In genomic region chr8:70414310-70414946, GRCm38 (mm10) we compare ENCODE assay signal across 20 mouse cellular contexts. TPM values are rescaled to one million over a fixed set of nuclear protein-coding genes. Genes with fewer than 3 reads are reported as not detected.
DNase-seq lines count a peak whose midpoint lies in the region; ATAC-seq and TF ChIP-seq lines count a peak whose summit lies in the region.
"Had no signal": no experiment of that assay in that cellular context is flagged by ENCODE, and none has a peak within 500 bp of the region (broad histone marks: within the 10 kb centered on the region; RNA-seq: fewer than 3 reads in every experiment).

No protein-coding gene starts in this region.

- no peak for DNase-seq in heart, postnatal 4 days
- no peak for DNase-seq in midbrain, embryonic 14.5 days
- DNase-seq in gastrocnemius, postnatal 36 days, result no peak
- DNase-seq in left cerebral cortex, postnatal 10 days (ENCODE audit: extremely low spot score in 1 of 2, low spot score in 2 of 2), result no peak
- DNase-seq: cerebellum, adult 2 months; cerebellum, postnatal 25 days; embryo, embryonic 11 days; forebrain, postnatal 0 days; gastrocnemius, postnatal 14 days; kidney, adult 18-20 months; kidney, postnatal 4 days; lung, adult 2 months had no signal

- 78% methylated on average over 6 of the region's 6 CpGs for WGBS in heart, embryonic 13.5 days
- 64% methylated on average over 6 of the region's 6 CpGs for WGBS in liver, embryonic 15.5 days (ENCODE audit: insufficient replicate concordance)
- WGBS in midbrain, embryonic 14.5 days, result 88% methylated on average over 6 of the region's 6 CpGs

- TF ChIP-seq POLR2A in bone marrow macrophage, adult 2 months (IDR thresholded peaks at IDR 0.05; ENCODE audit: borderline replicate concordance, low read depth, low read length), result no peak

- H3K36me3 ChIP-seq in heart, embryonic 13.5 days, result peaks cover 10% of the 10 kb centered on the region; the same call in 1 of the 2 replicates
- H3K36me3 ChIP-seq in liver, embryonic 15.5 days (replicated peaks), result no peaks in the 10 kb centered on the region
- H3K36me3 ChIP-seq in midbrain, embryonic 14.5 days (ENCODE audit: control insufficient read depth, insufficient read depth, low read length), result peaks cover 7% of the 10 kb centered on the region

- no peaks in the 10 kb centered on the region; the same call in 1 of the 2 replicates for H3K27me3 ChIP-seq in heart, embryonic 13.5 days (replicated peaks)
- no peaks in the 10 kb centered on the region for H3K27me3 ChIP-seq in liver, embryonic 15.5 days
- H3K27me3 ChIP-seq in midbrain, embryonic 14.5 days (ENCODE audit: control insufficient read depth, insufficient read depth, low read length), result no peaks in the 10 kb centered on the region
- H3K27me3 ChIP-seq: embryonic facial prominence, embryonic 13.5 days; hindbrain, embryonic 12.5 days; Patski had no signal

- H3K4me2 ChIP-seq in heart, embryonic 13.5 days, result peak overlapping the region; percentile 30; the same call in 1 of the 2 replicates
- peak overlapping the region; percentile 54 for H3K4me2 ChIP-seq in liver, embryonic 15.5 days
- H3K4me2 ChIP-seq in midbrain, embryonic 14.5 days (ENCODE audit: low read length), result no peak overlapping the region
- H3K4me2 ChIP-seq: embryonic facial prominence, embryonic 13.5 days; hindbrain, embryonic 12.5 days; limb, embryonic 12.5 days had no signal

- H3K4me3 ChIP-seq in heart, embryonic 13.5 days, result no peak overlapping the region
- no peak overlapping the region for H3K4me3 ChIP-seq in bone marrow macrophage, adult 2 months (ENCODE audit: insufficient read depth, low read length)
- H3K4me3 ChIP-seq in liver, embryonic 15.5 days (replicated peaks), result peak overlapping the region; percentile 32
- H3K4me3 ChIP-seq in midbrain, embryonic 14.5 days (replicated peaks; ENCODE audit: low read depth, low read length), result no peak overlapping the region
- H3K4me3 ChIP-seq: embryonic facial prominence, embryonic 13.5 days; hindbrain, embryonic 12.5 days; limb, embryonic 12.5 days had no signal

- peak overlapping the region; percentile 46; the same call in 1 of the 2 replicates for H3K27ac ChIP-seq in heart, embryonic 13.5 days (replicated peaks)
- peak overlapping the region; percentile 38 for H3K27ac ChIP-seq in bone marrow macrophage, adult 2 months (ENCODE audit: insufficient read depth, low read depth, low read length)
- peak overlapping the region; percentile 90 for H3K27ac ChIP-seq in liver, embryonic 15.5 days (replicated peaks)
- no peak overlapping the region for H3K27ac ChIP-seq in midbrain, embryonic 14.5 days (replicated peaks; ENCODE audit: low read depth, low read length)
- H3K27ac ChIP-seq: embryonic facial prominence, embryonic 13.5 days; hindbrain, embryonic 12.5 days; limb, embryonic 12.5 days had no signal

- H3K9me3 ChIP-seq in heart, embryonic 13.5 days, result no peaks in the 10 kb centered on the region
- no peaks in the 10 kb centered on the region for H3K9me3 ChIP-seq in liver, embryonic 15.5 days (replicated peaks)
- no peaks in the 10 kb centered on the region for H3K9me3 ChIP-seq in midbrain, embryonic 14.5 days (ENCODE audit: control insufficient read depth, low read length)
- H3K9me3 ChIP-seq: embryonic facial prominence, embryonic 13.5 days; hindbrain, embryonic 12.5 days; limb, embryonic 12.5 days had no signal

- no peak for TF ChIP-seq CTCF in bone marrow macrophage, adult 2 months (IDR thresholded peaks at IDR 0.05; ENCODE audit: low read depth, low read length)

- H3K4me1 ChIP-seq in heart, embryonic 13.5 days, result peaks cover 42% of the 10 kb centered on the region
- peaks cover 14% of the 10 kb centered on the region for H3K4me1 ChIP-seq in bone marrow macrophage, adult 2 months (ENCODE audit: control insufficient read depth, insufficient read depth, low read length)
- H3K4me1 ChIP-seq in liver, embryonic 15.5 days (replicated peaks), result peaks cover 75% of the 10 kb centered on the region
- peaks cover 15% of the 10 kb centered on the region for H3K4me1 ChIP-seq in midbrain, embryonic 14.5 days (ENCODE audit: control insufficient read depth, insufficient read depth, low read length)

- ATAC-seq in heart, embryonic 13.5 days (ENCODE audit: extremely low read depth, insufficient number of reproducible peaks, low FRiP score, low TSS enrichment), result peak; percentile 51; the same call in 1 of the 2 replicates
- peak; percentile 30; the same call in 1 of the 2 replicates for ATAC-seq in granulocyte monocyte progenitor cell, adult 5-6 weeks (replicated peaks; ENCODE audit: poor library complexity, severe bottlenecking)
- peak; percentile 70 for ATAC-seq in liver, embryonic 15.5 days (ENCODE audit: insufficient read depth)
- ATAC-seq in midbrain, embryonic 14.5 days (ENCODE audit: low FRiP score, low TSS enrichment), result no peak
- ATAC-seq: forebrain, postnatal 0 days; Patski had no signal

- H3K9ac ChIP-seq in heart, embryonic 13.5 days, result no peak overlapping the region
- H3K9ac ChIP-seq in liver, embryonic 15.5 days, result peak overlapping the region; percentile 33; the same call in 1 of the 2 replicates
- H3K9ac ChIP-seq in midbrain, embryonic 14.5 days (replicated peaks; ENCODE audit: low read length), result no peak overlapping the region
- H3K9ac ChIP-seq: embryonic facial prominence, embryonic 13.5 days; forebrain, postnatal 0 days; hindbrain, embryonic 12.5 days; limb, embryonic 12.5 days had no signal

- intact Hi-C loops in gastrocnemius, postnatal 36 days (cut with DNase I), result no loop called here
- intact Hi-C loops in left cerebral cortex, postnatal 10 days (cut with DNase I), result no loop called here

RNA-seq across cellular contexts. Expression of gene Crtc1, which starts 25.0 kb away (rescaled TPM):
- polyA plus RNA-seq in heart, embryonic 13.5 days (2015; fragmentation: Nextera tagmentation; extraction: Ambion mirVana), result 9.7 and 12.4 TPM in 2 replicates
- total RNA-seq in heart, postnatal 4 days (2021), result 10 to 100 TPM; 12.8 to 15.4 TPM
- 8.4 and 8.9 TPM in 2 replicates for polyA plus RNA-seq in bone marrow macrophage, adult 2 months (2012; ENCODE audit: insufficient read depth, insufficient read length, missing spikeins)
- 7.4 and 19.5 TPM in 2 replicates for total RNA-seq in granulocyte monocyte progenitor cell, adult 5-6 weeks (2014; fragmentation: Nextera tagmentation)
- 2.3 and 4.8 TPM in 2 replicates for total RNA-seq in granulocyte monocyte progenitor cell, adult 5-6 weeks (2017)
- polyA plus RNA-seq in liver, embryonic 15.5 days (2015; fragmentation: Nextera tagmentation; extraction: Ambion mirVana), result 4.2 and 4.3 TPM in 2 replicates
- polyA plus RNA-seq in midbrain, embryonic 14.5 days (2014; fragmentation: Nextera tagmentation; extraction: Ambion mirVana), result 43.9 and 51.7 TPM in 2 replicates
- total RNA-seq in gastrocnemius, postnatal 36 days (2021), result 1 to 10 TPM; 5.3 to 7.5 TPM
- total RNA-seq in left cerebral cortex, postnatal 10 days (2021), result 100 to 1,000 TPM in 1 of 2 experiments, 10 to 100 TPM in 1; 98.8 to 105 TPM

RNA-seq across cellular contexts. Expression of gene Comp, which starts 41.1 kb away (rescaled TPM):
- polyA plus RNA-seq in heart, embryonic 13.5 days (2015; fragmentation: Nextera tagmentation; extraction: Ambion mirVana), result 3.5 TPM in 2 replicates
- 1 to 10 TPM; 2.5 to 2.6 TPM for total RNA-seq in heart, postnatal 4 days (2021)
- 1.1 and 1.2 TPM in 2 replicates for polyA plus RNA-seq in bone marrow macrophage, adult 2 months (2012; ENCODE audit: insufficient read depth, insufficient read length, missing spikeins)
- total RNA-seq in granulocyte monocyte progenitor cell, adult 5-6 weeks (2014; fragmentation: Nextera tagmentation), result 0.88 TPM in 1 of 2 replicates, not detected in the other
- total RNA-seq in granulocyte monocyte progenitor cell, adult 5-6 weeks (2017), result not detected in 2 replicates
- 1.3 and 2.1 TPM in 2 replicates for polyA plus RNA-seq in liver, embryonic 15.5 days (2015; fragmentation: Nextera tagmentation; extraction: Ambion mirVana)
- 0.47 TPM in 1 of 2 replicates, not detected in the other for polyA plus RNA-seq in midbrain, embryonic 14.5 days (2014; fragmentation: Nextera tagmentation; extraction: Ambion mirVana)
- total RNA-seq in gastrocnemius, postnatal 36 days (2021), result 1 to 10 TPM; 8.9 to 9.9 TPM
- under 1 TPM in 1 of 2 experiments, not detected in 1; 0.14 TPM for total RNA-seq in left cerebral cortex, postnatal 10 days (2021)

Comparison
In these comparisons a context has a peak if more than half of its experiments do, and no peak if none do; other contexts are left out.
1. RNA of gene Crtc1, which starts 25.0 kb away (total RNA-seq): 98.8 to 105 TPM in left cerebral cortex, postnatal 10 days; 12.8 to 15.4 TPM in heart, postnatal 4 days, 5.3 to 7.5 TPM in gastrocnemius, postnatal 36 days and 2.3 to 19.5 TPM in granulocyte monocyte progenitor cell, adult 5-6 weeks; every median in the first group is over 4 times any median in the second.